Mouse (Mus musculus) hindbrain, embryonic 10.5 days (tissue): ENCODE measurements around the gene Myh7. TPM values are rescaled to one million over a fixed set of nuclear protein-coding genes. Genes with fewer than 3 reads are reported as not detected.
"Not testable (repeated sequence)": the region's sequence is repeated elsewhere in the genome, so short reads cannot be mapped to it uniquely, and the experiment has no call there.

ENCODE experiments used
- DNase-seq: peaks from one replicate; pipeline ENCODE4 v3.0.0-alpha.2; 2017; ENCODE audit warnings: low spot score
- H3K27ac ChIP-seq: fragments of 300-500 bp; sonication (generic); 2 replicates; pipeline ENCODE4 v1.5.1; 2016; ENCODE audit warnings: mild to moderate bottlenecking, moderate library complexity
- H3K27me3 ChIP-seq: fragments of 300-500 bp; sonication (generic); 2 replicates; pipeline ENCODE4 v1.6.1; 2016; ENCODE audit warnings: mild to moderate bottlenecking; ENCODE audit not compliant: poor library complexity, insufficient read depth, severe bottlenecking
- H3K36me3 ChIP-seq: fragments of 300-500 bp; sonication (generic); 2 replicates; pipeline ENCODE4 v1.6.1; 2016; ENCODE audit warnings: mild to moderate bottlenecking, moderate library complexity
- H3K4me1 ChIP-seq: fragments of 300-500 bp; sonication (generic); replicated peaks from 2 replicates; pipeline ENCODE4 v1.6.1; 2016; ENCODE audit warnings: mild to moderate bottlenecking
- H3K4me3 ChIP-seq: fragments of 300-500 bp; sonication (generic); 2 replicates; pipeline ENCODE4 v1.5.1; 2016; ENCODE audit warnings: mild to moderate bottlenecking, moderate library complexity
- H3K9me3 ChIP-seq: fragments of 300-500 bp; sonication (generic); 2 replicates; pipeline ENCODE4 v1.6.1; 2016; ENCODE audit warnings: mild to moderate bottlenecking, moderate library complexity
- WGBS: fragments of 180-500 bp; shearing (Covaris S2); methylation state at CpG from one replicate; pipeline ENCODE4 v1.1.7; 2016; 5-methylcytosine and 5-hydroxymethylcytosine counted together
- polyA plus RNA-seq: library from polyadenylated mRNA; unstranded; fragments of >200 nt; fragmentation: Nextera tagmentation; extraction: Ambion mirVana; gene quantifications from 2 replicates; pipeline ENCODE4 v1.2.1, GENCODE M21; 2016

Gene Myh7
- polyA plus RNA-seq, 1 experiment from 2014 or later = 0.16 TPM

GRCm38 (mm10) chr14:54988350-54988874 lies 6.0 kb downstream of the Myh7 start:
- not testable (repeated sequence) for H3K4me3 ChIP-seq, H3K27me3 ChIP-seq, H3K4me1 ChIP-seq, H3K27ac ChIP-seq, H3K36me3 ChIP-seq, H3K9me3 ChIP-seq, DNase-seq
- 94% methylated on average over 9 of the region's 9 CpGs for WGBS

- WGBS = 98% methylated on average over 7 of the region's 7 CpGs
- Histone ChIP-seq H3K4me1 (no peaks in the 10 kb centered on the region), H3K27me3 (no peaks in the 10 kb centered on the region), H3K9me3 (no peaks in the 10 kb centered on the region), H3K27ac (no peak overlapping the region), H3K4me3 (no peak overlapping the region), H3K36me3 (no peaks in the 10 kb centered on the region)
- DNase-seq = no peak
Measured at GRCm38 (mm10) chr14:54981934-54982333, 12.5 kb downstream of the Myh7 start.

- Histone ChIP-seq H3K36me3 (no peaks in the 10 kb centered on the region), H3K27ac (no peak overlapping the region), H3K4me3 (no peak overlapping the region), H3K9me3 (no peaks in the 10 kb centered on the region), H3K27me3 (peaks cover 3% of the 10 kb centered on the region; the same call in 1 of the 2 replicates), H3K4me1 (peaks cover 15% of the 10 kb centered on the region)
- WGBS = 86% methylated on average over 8 of the region's 8 CpGs
- no peak for DNase-seq
Measured at GRCm38 (mm10) chr14:54978664-54979063, 15.8 kb downstream of the Myh7 start.

- 86% methylated on average over 1 of the region's 1 CpGs for WGBS
- Histone ChIP-seq H3K36me3 (no peaks in the 10 kb centered on the region), H3K4me1 (peaks cover 20% of the 10 kb centered on the region), H3K27me3 (peaks cover 3% of the 10 kb centered on the region; the same call in 1 of the 2 replicates), H3K9me3 (no peaks in the 10 kb centered on the region), H3K4me3 (no peak within 1 kb of the TSS), H3K27ac (no peak within 1 kb of the TSS)
- DNase-seq = no peak
Measured at GRCm38 (mm10) chr14:54976633-54977032, 17.8 kb downstream of the Myh7 start, which contains the start of gene Gm17428. Gm17428 (plus strand) TSS chr14:54976933.

GRCm38 (mm10) chr14:54974068-54974791 lies 20.2 kb downstream of the Myh7 start:
- no peak for DNase-seq
- Histone ChIP-seq H3K4me1 (peaks cover 20% of the 10 kb centered on the region), H3K9me3 (no peaks in the 10 kb centered on the region), H3K27ac (peak overlapping the region; percentile 69), H3K4me3 (no peak overlapping the region), H3K36me3 (no peaks in the 10 kb centered on the region), H3K27me3 (peaks cover 3% of the 10 kb centered on the region; the same call in 1 of the 2 replicates)
- WGBS = 77% methylated on average over 6 of the region's 6 CpGs

GRCm38 (mm10) chr14:54972786-54973185 lies 21.6 kb downstream of the Myh7 start:
- not testable (repeated sequence) for H3K9me3 ChIP-seq, DNase-seq, H3K27me3 ChIP-seq, H3K27ac ChIP-seq, H3K4me3 ChIP-seq, H3K36me3 ChIP-seq
- peaks cover 20% of the 10 kb centered on the region for H3K4me1 ChIP-seq
- 92% methylated on average over 11 of the region's 11 CpGs for WGBS

GRCm38 (mm10) chr14:54968344-54968743 lies 26.1 kb downstream of the Myh7 start:
- Histone ChIP-seq H3K9me3 (no peaks in the 10 kb centered on the region), H3K27ac (no peak overlapping the region), H3K27me3 (no peaks in the 10 kb centered on the region), H3K36me3 (no peaks in the 10 kb centered on the region), H3K4me3 (no peak overlapping the region), H3K4me1 (peaks cover 1% of the 10 kb centered on the region)
- no peak for DNase-seq

GRCm38 (mm10) chr14:54967874-54968273 lies 26.6 kb downstream of the Myh7 start:
- no peak overlapping the region for H3K4me3 ChIP-seq
- 85% methylated on average over 3 of the region's 3 CpGs for WGBS
- no peak overlapping the region for H3K27ac ChIP-seq
- H3K36me3 ChIP-seq = no peaks in the 10 kb centered on the region
- H3K27me3 ChIP-seq = no peaks in the 10 kb centered on the region
- H3K9me3 ChIP-seq = no peaks in the 10 kb centered on the region
- H3K4me1 ChIP-seq = no peaks in the 10 kb centered on the region
- DNase-seq = no peak

GRCm38 (mm10) chr14:54966320-54966977 lies 28.0 kb downstream of the Myh7 start, which contains the start of gene Myh6:
Myh6 (minus strand) TSS chr14:54966927.
- DNase-seq = no peak
- H3K4me1 ChIP-seq = no peaks in the 10 kb centered on the region
- H3K27ac ChIP-seq = no peak within 1 kb of the TSS
- H3K36me3 ChIP-seq = no peaks in the 10 kb centered on the region
- H3K4me3 ChIP-seq = no peak within 1 kb of the TSS
- no peaks in the 10 kb centered on the region; the same call in 1 of the 2 replicates for H3K27me3 ChIP-seq
- H3K9me3 ChIP-seq = no peaks in the 10 kb centered on the region
- WGBS = 77% methylated on average over 7 of the region's 7 CpGs

- WGBS = 82% methylated on average over 6 of the region's 6 CpGs
Measured at GRCm38 (mm10) chr14:54965631-54966030, 28.8 kb downstream of the Myh7 start.

GRCm38 (mm10) chr14:54965044-54965443 lies 29.4 kb downstream of the Myh7 start:
- no peak overlapping the region for H3K4me3 ChIP-seq
- no peak for DNase-seq
- no peaks in the 10 kb centered on the region for H3K36me3 ChIP-seq
- peaks cover 10% of the 10 kb centered on the region for H3K4me1 ChIP-seq
- H3K27ac ChIP-seq = no peak overlapping the region
- H3K27me3 ChIP-seq = no peaks in the 10 kb centered on the region; the same call in 1 of the 2 replicates
- H3K9me3 ChIP-seq = no peaks in the 10 kb centered on the region
- 82% methylated on average over 15 of the region's 15 CpGs for WGBS

More at GRCm38 (mm10) chr14:54965631-54966030, 28.8 kb downstream of the Myh7 start:
- Histone ChIP-seq H3K4me1 (peaks cover 6% of the 10 kb centered on the region), H3K27me3 (no peaks in the 10 kb centered on the region; the same call in 1 of the 2 replicates), H3K9me3 (no peaks in the 10 kb centered on the region), H3K36me3 (no peaks in the 10 kb centered on the region), H3K4me3 (no peak overlapping the region), H3K27ac (no peak overlapping the region)
- DNase-seq = no peak

- H3K4me3 ChIP-seq = no peak overlapping the region
- no peak overlapping the region for H3K27ac ChIP-seq
- H3K27me3 ChIP-seq = no peaks in the 10 kb centered on the region; the same call in 1 of the 2 replicates
- 85% methylated on average over 11 of the region's 11 CpGs for WGBS
- DNase-seq = no peak
- H3K36me3 ChIP-seq = no peaks in the 10 kb centered on the region
- peaks cover 10% of the 10 kb centered on the region for H3K4me1 ChIP-seq
- no peaks in the 10 kb centered on the region for H3K9me3 ChIP-seq
Measured at GRCm38 (mm10) chr14:54963727-54964126, 30.7 kb downstream of the Myh7 start.

GRCm38 (mm10) chr14:54962714-54963113 lies 31.7 kb downstream of the Myh7 start:
- WGBS = 87% methylated on average over 7 of the region's 7 CpGs
- no peaks in the 10 kb centered on the region; the same call in 1 of the 2 replicates for H3K27me3 ChIP-seq
- no peak for DNase-seq
- H3K27ac ChIP-seq = no peak overlapping the region
- H3K4me3 ChIP-seq = no peak overlapping the region
- H3K9me3 ChIP-seq = no peaks in the 10 kb centered on the region
- no peaks in the 10 kb centered on the region for H3K36me3 ChIP-seq
- H3K4me1 ChIP-seq = peaks cover 10% of the 10 kb centered on the region
